Comparison of ENCODE assay signal across 14 mouse cellular contexts in the genomic region with DNA sequence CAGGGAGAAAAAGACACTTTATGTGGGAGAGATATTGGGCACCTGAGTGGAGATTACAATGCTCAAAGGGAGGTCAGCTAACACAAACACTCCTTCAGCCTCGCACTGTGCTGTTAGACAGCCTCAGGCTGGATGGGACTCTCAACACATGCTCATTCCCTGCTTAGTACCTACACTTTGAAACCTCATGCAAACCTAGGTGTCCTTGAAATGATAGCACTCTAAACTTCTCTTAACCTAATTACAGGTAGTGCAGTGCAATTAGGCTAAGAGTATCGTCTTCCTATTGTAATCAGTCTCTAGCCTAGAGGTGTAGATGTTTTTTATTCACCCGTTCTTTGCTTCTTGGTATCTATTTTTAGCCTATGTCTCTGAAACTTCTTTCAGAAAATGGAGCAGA.
"Had no signal": no experiment of that assay in that cellular context is flagged by ENCODE, and none has a peak within 500 bp of the region (broad histone marks: within the 10 kb centered on the region; RNA-seq: fewer than 3 reads in every experiment).

No protein-coding gene starts in this region.

- ATAC-seq: liver, embryonic 12.5 days had no signal

- H3K4me3 ChIP-seq: layer of hippocampus, adult 2 months; limb, embryonic 10.5 days; limb, embryonic 13.5 days; liver, embryonic 12.5 days; liver, embryonic 15.5 days; lung, embryonic 15.5 days; megakaryocyte, embryonic 14.5 days; midbrain, embryonic 10.5 days; neural tube, embryonic 12.5 days; neural tube, embryonic 15.5 days had no signal

- H3K9ac ChIP-seq: limb, embryonic 13.5 days; liver, embryonic 12.5 days; liver, embryonic 15.5 days; lung, embryonic 15.5 days; neural tube, embryonic 12.5 days; neural tube, embryonic 15.5 days had no signal

- H3K27ac ChIP-seq: kidney, postnatal 0 days; layer of hippocampus, adult 2 months; limb, embryonic 10.5 days; limb, embryonic 13.5 days; liver, embryonic 12.5 days; liver, embryonic 15.5 days; lung, embryonic 15.5 days; midbrain, embryonic 10.5 days; neural tube, embryonic 12.5 days; neural tube, embryonic 15.5 days had no signal

- DNase-seq: kidney, postnatal 25 days; lung, adult 18-20 months; lung, postnatal 10 days had no signal

- H3K9me3 ChIP-seq: limb, embryonic 10.5 days; limb, embryonic 13.5 days; liver, embryonic 12.5 days; liver, embryonic 15.5 days; lung, embryonic 15.5 days; megakaryocyte, embryonic 14.5 days; midbrain, embryonic 10.5 days; neural tube, embryonic 12.5 days; neural tube, embryonic 15.5 days had no signal

- H3K4me2 ChIP-seq: limb, embryonic 13.5 days; liver, embryonic 12.5 days; liver, embryonic 15.5 days; lung, embryonic 15.5 days; neural tube, embryonic 12.5 days; neural tube, embryonic 15.5 days had no signal

- H3K27me3 ChIP-seq: limb, embryonic 13.5 days; liver, embryonic 12.5 days; liver, embryonic 15.5 days; lung, embryonic 15.5 days; megakaryocyte, embryonic 14.5 days; neural tube, embryonic 12.5 days; neural tube, embryonic 15.5 days had no signal

- H3K36me3 ChIP-seq: limb, embryonic 10.5 days; limb, embryonic 13.5 days; liver, embryonic 12.5 days; liver, embryonic 15.5 days; lung, embryonic 15.5 days; midbrain, embryonic 10.5 days; neural tube, embryonic 12.5 days; neural tube, embryonic 15.5 days had no signal

- H3K4me1 ChIP-seq: limb, embryonic 10.5 days; limb, embryonic 13.5 days; liver, embryonic 12.5 days; liver, embryonic 15.5 days; lung, embryonic 15.5 days; midbrain, embryonic 10.5 days; neural tube, embryonic 12.5 days; neural tube, embryonic 15.5 days had no signal
